Mouse (Mus musculus): ENCODE measurements around the gene Sucnr1. TPM values are rescaled to one million over a fixed set of nuclear protein-coding genes. Genes with fewer than 3 reads are reported as not detected.
"Not testable (repeated sequence)": the region's sequence is repeated elsewhere in the genome, so short reads cannot be mapped to it uniquely, and the experiment has no call there.

Sucnr1 gene
- total RNA-seq (2022), result not detected

DNA sequence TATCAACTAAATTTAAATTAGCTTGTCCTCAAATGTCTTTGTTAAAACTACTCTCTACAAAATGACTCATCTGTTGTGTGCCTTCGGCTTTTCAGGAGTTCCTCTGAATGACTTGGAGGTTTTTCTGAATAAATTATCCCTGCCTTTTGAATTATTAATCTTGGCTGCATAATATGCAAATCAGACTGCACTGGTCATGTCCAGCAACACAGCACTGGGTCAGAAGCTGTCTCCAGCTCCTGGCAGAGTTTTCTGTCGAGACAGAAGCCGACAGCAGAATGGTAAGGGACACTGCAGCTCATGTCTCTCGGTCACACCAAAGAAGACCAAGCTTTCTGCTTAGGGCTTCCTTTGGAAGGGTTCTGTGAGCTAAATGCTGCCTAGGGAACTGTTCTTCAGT is at the start of gene Sucnr1:
Sucnr1 (plus strand) TSS at position 222 of the 400 bp plus-strand sequence.
- DNase-seq (ENCODE audit: low spot score in 2 of 2), result no peak

DNA sequence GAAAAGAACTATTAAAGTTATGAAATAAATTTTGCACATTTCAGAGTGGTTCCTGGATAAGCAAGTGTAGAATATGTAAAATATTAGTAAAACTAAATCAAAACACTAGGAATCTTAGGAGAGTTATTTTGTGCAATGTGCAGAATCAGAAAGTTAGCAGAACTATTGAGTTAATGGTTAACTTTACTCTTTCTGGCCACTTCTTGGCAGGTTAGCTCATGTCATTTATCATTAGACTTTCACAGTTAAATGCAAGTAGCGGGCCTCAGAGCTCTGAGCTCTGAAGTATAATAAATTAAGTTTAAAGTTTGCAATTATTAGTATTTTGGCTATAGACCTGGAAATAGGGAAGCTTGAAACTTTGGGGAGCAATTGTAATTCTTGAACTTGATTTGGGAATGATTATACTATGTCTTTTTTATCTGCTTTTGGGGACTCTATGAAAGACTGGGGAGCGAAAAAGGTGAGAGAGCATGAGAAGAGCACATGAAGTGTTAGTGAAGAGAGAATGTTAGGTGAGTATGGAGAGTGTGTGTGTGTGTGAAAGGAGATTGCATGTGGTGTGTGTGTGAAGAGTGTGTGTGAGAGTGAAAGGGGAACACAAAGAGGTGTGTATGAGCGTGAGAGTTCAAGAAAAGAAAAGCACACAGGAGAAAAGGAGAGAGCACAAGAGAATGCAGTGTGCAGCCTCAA is 35.3 kb upstream of the Sucnr1 start:
- no peak for DNase-seq (ENCODE audit: low spot score in 2 of 2)

DNA sequence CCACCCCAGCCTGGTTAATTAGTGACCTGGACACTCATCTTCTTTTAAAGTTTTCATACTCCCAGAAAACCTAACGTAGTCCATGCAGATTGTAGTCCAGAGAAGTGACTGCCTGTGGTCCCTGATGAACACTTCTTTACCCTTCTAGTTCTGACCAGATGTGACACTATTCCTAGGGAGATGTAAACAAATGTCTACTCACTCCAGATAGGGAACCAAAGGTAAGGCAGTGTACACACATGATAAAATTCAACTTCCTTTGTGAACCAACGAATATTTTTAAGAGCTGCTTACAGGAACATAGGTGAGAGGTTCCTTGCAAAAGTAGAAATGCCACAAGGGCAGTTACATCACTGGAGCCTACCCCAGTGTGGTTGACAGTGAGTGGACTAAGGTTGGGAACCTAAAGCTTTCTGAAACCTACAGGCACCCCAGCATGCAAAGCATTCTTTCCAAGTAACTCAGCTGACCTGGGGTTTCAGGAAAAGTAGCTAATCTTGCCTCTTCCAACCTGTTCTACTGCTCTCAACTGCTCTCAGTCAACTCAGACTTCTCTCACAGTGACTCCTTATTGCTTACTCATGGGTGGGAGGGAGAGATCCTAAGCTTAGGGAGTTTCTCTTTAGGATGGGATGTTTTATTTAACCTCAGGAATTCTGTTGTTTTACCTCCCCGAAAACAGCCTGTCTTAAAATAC is 28.3 kb upstream of the Sucnr1 start:
- DNase-seq (ENCODE audit: low spot score in 2 of 2), result no peak

DNA sequence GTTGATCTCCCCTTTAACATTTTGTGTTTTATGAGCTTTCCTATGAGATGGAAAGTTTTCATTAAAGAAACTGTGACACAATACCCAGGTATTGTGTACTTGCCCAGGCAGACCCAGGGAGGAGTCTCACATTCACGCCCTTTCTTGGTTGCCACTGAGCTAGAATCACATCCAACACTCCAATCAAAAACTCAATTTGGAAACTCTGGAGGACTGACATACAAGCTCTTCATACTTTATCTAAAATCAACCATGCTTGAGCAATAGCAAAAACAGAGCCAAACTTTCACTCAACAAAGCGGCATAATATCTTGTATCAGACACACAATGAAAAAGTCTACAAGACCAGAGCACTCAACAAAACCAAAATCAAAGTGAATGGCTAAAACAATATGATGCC is 27.7 kb upstream of the Sucnr1 start:
- no peak for DNase-seq (ENCODE audit: low spot score in 2 of 2)

DNA sequence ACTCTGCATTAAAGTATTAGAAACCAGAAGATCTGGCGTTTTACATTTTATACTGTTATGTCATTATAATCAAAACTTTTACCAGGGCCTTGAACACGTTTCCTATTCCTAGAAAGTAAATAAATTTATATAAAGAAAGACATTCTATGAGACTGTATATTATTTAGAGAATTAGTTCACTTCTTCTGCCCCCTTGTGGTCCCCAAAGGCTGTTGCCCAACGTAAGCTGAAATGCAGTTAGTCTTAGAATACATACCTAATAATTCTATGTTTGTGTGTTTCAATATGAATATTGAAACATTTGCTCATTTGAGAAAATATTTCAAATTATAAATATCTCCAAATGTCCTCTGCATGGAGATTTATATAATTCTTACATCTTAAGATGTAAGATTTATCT is 25.2 kb upstream of the Sucnr1 start:
- no peak for DNase-seq (ENCODE audit: low spot score in 2 of 2)

DNA sequence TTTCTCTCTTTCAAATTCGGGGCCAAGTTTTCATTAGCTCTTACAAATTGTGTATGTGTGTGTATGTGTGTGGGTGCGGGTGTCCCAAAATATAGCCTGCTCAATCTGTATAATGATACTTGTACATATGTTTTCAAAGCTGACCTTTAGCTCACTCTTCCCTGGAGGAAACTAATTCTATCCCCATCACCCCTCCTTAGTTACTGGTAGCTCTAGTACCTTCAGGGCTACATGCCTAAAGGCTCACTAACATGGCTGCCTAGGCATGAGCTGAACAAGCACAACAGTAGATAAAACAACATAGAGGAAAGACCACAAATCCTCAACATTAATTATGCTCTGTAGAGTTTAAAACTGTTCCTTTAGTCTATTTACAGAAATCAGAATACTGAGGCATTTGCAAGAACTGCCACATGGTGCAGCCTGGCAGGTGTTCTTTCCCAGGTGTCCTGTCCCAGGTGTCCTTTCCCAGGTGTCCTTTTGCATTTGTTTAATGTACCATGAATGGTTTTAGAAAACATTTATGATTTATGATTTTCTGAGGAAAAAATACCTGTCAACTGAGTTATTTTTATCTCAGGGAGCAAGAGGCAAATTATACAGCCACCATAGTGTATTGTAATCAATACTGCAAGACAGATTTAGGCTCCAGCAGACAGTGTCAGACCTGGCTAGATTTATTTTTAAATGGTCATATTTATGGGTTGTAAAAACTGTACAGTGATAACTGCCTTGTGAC is 24.4 kb upstream of the Sucnr1 start:
- no peak for DNase-seq (ENCODE audit: low spot score in 2 of 2)

DNA sequence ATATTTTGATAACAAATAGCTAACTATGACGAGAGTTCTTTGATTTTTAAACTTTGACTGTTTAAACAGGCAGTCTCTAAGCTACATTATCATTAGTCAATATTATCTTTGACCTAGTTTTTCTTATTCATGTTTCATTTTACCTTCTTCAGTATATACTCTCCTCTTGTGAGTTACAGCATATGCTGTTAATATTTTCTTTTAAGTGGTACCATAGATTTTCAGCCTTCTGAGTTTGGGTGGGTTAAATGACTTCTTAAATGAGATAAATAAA is 23.9 kb upstream of the Sucnr1 start:
- no peak for DNase-seq (ENCODE audit: low spot score in 2 of 2)

DNA sequence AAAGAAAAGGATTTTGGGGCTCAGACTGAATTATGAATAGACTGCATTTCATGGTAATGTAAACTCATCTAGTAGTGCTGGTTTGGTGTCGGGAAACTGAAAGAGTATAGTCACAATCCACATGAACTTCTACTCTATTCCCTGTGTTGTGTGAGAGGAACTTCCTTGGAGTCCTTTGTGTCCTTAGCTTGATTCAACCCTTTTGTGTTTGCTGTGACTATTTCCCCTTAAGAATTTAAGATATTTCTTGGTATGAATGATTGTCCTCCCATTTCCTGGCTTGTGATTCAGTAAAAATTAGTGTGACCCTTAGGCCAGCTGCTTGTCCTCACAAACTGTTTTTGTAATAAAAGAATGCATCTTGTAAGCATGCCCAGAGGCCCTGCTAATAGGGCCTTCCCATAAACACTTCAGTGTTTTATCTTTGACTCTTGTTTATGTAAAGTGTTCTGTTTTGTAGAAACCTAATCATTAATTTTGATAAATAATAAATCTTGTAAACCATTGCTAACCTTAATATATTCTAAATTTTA is 2.7 kb upstream of the Sucnr1 start:
- no peak for DNase-seq (ENCODE audit: low spot score in 2 of 2)

DNA sequence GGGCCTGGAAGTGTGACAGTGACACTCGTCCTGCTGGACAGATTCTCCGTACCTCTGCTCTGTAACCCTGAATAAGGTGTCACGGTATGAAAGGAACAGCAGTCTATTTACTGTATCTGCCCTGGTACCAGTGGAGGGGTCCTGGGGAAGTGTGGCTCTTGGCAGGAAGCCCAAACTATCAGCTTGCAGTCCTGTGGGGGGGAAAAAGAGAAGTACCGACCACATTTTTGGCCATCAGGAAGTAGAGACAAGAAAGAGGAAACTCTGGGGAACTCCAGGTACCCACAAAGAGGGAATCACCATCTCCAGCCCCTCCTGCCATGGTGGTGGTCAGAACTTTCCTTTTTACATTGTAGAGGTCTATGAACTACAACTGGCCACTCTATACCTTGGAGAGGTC is 1.1 kb upstream of the Sucnr1 start:
- peak in 1 of 2 experiments; percentile 8 for DNase-seq (ENCODE audit: low spot score in 2 of 2)

DNA sequence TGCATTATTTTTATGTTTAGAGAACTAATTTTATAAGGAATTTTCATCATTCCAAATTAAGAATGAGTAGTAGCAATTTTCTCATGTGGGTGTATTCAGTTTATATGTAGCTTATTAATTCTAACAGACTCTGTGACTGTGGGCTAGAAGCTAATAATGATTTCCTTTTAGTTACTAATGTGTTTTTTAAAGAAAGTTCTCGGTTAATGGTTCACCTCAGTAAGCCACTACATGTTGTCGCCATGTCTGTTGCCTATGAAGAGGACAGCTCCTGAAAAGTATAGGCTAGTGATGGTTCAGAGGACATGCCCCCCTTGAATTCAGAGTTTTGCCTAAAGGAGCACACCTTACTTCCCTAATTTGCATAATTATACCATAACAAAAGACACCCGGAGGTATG is 1.1 kb downstream of the Sucnr1 start:
- no peak for DNase-seq (ENCODE audit: low spot score in 2 of 2)

DNA sequence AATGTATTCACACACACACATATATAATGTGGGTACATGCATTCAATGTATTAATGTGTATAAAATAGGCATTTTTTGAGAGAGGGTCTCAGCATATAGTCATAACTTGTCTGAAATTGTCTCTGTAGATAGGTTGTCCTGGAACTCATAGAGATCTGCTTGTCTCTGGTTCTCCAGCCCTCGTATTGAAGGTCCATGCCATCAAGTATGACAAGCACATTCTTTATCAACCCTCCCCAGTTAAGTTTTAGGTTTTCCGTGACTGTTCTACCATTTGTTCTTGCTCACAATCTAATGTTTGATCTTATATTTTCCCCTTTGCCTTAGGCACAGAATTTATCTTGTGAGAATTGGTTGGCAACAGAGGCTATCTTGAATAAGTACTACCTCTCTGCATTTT is 4.1 kb downstream of the Sucnr1 start:
- DNase-seq (ENCODE audit: low spot score in 2 of 2), result no peak

DNA sequence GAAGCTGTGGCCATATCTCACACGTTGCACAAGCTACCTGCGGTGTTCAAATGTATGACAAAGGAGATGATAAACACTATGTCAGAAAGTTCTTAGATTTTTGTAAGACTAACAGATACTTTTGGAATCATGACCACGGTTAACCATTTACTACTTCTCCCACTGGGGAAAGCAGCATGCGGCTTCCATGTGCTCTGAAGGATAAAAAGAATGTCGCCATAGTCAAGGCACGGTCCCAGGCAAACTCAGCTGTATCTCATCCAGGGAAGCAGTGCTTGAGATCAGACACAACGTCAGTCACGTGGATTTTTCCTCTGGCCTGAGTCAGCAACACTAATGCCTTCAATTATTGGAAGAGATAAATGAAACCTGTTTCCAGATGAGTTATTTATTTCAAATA is 9.7 kb downstream of the Sucnr1 start:
- DNase-seq (ENCODE audit: low spot score in 2 of 2), result no peak

DNA sequence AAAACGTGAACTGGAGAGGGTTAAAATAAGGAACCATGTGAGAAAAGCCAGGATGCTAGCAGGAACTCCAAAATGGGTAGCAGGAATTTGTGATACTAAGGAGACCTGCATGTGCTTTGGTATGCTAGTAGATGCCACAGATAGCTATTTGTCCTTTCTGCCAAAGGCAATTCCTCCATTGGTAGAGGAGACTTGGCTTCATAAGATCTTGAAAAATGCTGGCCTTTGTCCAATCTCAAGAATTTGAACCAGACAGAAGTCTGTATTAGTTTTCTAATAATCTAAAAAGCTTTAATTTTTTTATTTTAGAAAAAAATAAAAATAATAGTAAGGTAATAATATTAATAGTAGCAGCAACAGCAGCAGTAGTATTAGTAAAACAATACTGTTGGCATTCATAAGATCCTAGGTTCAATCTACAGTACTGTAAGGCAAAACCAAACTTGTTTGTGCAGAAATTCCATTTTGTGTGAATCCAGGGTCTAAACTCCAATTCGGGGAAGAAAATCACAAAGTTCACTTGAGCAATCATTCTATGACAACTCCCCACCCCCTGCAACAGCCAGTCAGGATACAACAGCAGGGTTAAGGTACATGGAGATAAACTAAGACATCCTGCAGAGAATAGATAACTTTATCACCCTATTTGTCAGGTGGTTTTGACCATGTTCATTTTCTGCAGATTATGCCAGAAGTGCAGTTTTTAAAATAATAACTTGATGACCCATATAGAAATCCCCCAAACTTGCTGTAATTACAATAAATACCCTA is 12.9 kb downstream of the Sucnr1 start:
- no peak for DNase-seq (ENCODE audit: low spot score in 2 of 2)

DNA sequence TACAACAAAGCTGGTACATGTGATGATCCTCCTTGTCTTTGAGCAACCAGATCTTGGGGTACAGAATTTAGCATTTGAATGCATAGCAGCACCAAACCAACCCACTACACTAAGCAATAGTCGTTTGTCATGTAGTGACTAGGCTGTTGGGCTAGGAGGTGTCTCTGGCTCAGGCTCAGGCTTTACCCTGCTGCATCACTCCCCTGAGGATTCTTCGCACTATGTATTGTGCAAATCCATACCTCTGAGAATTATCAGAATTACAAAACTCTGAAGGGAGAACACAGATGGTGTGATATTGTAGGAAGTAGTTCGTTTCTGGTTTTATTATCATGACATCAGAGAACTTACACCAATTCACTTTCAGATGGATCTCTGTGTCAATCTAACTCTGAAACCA is 15.3 kb downstream of the Sucnr1 start:
- DNase-seq (ENCODE audit: low spot score in 2 of 2), result no peak

DNA sequence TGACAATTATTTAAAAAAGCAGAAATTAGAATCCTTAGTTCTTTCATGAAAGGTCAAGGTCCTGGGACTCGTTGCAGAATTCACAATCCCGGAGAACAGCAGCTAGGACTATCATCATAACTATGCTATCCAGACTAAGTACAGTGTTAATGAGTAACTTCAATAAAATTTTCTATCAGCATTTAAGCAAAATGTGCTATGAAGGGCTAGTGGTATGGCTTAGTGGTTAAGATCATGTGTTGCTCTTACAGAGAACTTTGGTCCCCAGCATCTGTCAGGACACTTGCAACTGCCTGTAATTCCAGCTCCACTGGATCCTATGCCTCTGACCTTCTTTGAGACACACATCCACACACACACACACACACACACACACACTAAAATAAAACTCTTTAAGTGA is 15.8 kb downstream of the Sucnr1 start:
- DNase-seq (ENCODE audit: low spot score in 2 of 2), result no peak

DNA sequence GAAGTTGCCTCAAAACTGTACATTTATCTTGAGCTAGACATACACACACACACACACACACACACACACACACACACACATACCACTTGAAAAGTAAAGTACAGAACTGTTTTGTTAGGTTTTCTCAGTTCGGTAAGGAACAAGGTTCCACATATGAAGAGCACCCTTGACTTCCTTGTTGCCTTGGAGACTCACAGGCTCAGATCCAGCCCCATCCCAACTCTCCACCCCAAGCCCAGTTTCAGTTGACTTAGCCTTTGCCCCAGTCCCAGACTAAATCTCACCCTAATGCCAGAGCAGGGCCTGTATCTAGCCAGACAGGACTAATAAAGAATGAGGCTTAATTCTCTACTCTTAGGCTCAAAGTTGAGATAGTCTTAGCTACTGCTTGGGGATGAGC is 16.9 kb downstream of the Sucnr1 start:
- no peak for DNase-seq (ENCODE audit: low spot score in 2 of 2)

DNA sequence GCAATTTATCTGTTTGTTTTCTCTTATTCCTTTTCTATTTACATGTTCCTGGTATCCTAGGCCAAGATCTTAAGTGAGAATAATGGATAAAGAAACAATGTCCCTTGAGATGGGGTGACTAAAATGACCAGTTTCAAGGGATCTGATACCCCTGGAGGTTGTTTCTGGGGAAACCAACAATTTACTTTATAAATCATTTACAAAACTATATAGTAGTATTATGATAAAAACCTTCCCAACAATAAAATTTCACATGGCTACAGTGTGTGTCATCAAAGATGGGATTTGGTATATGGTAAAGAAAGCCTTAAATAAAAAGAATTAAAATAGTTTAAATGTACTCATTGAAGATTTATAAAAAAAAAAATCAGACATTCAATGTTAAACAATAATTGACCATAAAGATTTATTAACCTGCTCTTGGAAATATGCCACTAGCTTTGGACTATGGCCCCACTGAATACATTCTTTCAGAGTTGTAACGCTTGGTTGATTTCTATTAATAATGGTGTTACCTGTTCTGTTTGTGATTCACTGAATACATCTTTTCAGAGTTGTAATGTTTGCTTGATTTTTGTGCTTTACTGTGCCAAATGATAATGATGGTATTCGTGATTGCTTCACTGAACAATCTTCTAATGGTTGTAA is 22.9 kb downstream of the Sucnr1 start:
- no peak for DNase-seq (ENCODE audit: low spot score in 2 of 2)

DNA sequence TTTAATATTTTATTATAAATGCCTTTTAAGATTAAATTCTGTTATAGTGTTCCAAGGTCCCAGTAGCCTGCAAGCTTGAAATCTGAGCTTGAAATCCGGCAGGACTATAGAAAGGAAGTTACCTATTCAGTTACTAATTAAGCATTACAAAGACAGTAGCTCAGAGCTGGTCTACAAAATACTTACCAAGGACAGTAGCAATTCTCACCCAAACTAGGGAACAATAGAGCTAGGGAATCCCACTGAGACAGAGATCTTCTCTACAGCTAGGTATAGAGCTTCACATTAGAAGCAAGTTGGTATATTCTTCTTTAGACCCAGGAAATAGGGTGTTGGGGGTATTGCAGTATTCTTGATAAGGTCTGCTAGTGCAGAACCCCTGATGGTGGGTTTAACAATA is 24.8 kb downstream of the Sucnr1 start:
- DNase-seq (ENCODE audit: low spot score in 2 of 2), result not testable (repeated sequence)

DNA sequence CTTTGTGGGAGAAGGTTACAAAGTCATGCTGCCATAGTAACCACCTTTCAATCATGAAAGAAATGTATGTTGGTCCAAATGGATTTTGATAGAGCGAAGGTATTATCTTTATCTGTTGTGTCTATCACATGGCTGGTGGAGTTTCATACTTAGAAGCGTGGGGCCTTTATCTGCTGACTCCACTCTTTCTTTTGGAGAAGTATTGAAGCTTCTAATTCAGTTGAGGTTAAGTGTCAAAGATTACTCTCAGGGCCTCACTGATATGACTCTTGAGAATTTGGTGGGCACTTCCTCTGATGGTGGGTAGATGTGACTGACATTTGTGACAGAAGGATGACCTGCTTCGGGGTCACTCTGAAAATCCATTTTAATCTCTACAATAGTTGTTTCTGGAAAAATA is 26.1 kb downstream of the Sucnr1 start:
- DNase-seq (ENCODE audit: low spot score in 2 of 2), result no peak

DNA sequence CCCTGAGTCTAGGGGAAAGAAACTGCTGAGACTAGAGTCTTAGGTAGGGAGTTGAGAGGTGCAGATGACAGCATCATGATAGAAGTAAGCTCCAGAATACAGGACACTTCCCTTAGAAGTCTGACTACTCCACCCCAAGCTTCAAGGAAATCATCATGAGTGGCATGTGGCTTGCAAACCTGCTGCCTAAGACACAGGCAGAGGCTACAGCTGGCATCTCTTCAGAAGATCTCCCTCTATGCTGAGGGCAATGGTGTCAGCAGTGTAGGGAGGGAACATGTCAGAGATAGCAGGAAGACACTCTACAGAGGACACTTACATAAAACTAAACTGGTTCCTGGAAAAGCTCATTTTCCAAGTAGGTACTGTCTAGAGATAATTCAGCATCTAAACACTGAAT is 27.1 kb downstream of the Sucnr1 start:
- no peak for DNase-seq (ENCODE audit: low spot score in 2 of 2)

DNA sequence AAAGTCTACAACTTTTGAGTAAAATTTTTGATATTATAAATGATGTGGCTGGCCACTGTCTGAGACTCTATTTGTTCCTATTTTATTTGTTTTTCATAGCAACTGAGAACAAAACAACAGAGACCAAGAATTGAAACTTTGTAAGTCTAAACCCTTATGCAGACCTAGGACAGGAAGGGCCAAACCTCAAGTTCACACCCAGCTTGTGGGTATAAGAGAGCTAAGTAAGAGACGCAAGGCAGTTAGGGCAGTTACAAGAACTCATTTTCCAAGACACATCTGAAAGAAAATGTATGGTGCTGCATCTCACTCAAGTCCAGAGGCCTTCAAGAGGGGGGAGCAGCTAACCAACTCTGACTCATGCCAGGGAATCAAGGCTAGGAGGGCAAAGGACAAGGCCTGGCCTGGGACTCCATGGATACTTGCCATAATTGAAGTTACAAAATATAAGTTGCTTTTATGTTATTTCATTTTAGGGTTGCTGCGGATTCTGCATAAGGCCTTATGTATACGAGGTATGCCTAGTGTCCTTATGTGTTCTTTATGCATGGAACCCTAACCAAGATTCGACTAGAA is 29.6 kb downstream of the Sucnr1 start:
- no peak for DNase-seq (ENCODE audit: low spot score in 2 of 2)

Measured in left cerebral cortex, adult 8-10 months (tissue).